Mouse (Mus musculus) midbrain, embryonic 12.5 days (tissue): ENCODE data around the gene Tlr2. TPM values are rescaled to one million over a fixed set of nuclear protein-coding genes. Genes with fewer than 3 reads are reported as not detected.
A peak's percentile ranks its signal among the peaks of the same experiment; 100 is the strongest.
"Not testable (repeated sequence)": the region's sequence is repeated elsewhere in the genome, so short reads cannot be mapped to it uniquely, and the experiment has no call there.

Experiments used
- ATAC-seq: fragments of 200-750 bp; cut with Nextera tagmentation; 2 replicates; pipeline ENCODE4 v1.8.0; 2017; ENCODE audit warnings: low read depth, moderate TSS enrichment, moderate library complexity; ENCODE audit not compliant: low FRiP score
- H3K27ac ChIP-seq: fragments of 300-500 bp; sonication (generic); replicated peaks from 2 replicates; pipeline ENCODE4 v1.5.1; 2016; ENCODE audit warnings: mild to moderate bottlenecking
- H3K27me3 ChIP-seq: fragments of 300-500 bp; sonication (generic); 2 replicates; pipeline ENCODE4 v1.6.1; 2016; ENCODE audit warnings: mild to moderate bottlenecking
- H3K36me3 ChIP-seq: fragments of 300-500 bp; sonication (generic); 2 replicates; pipeline ENCODE4 v1.6.1; 2016
- H3K4me1 ChIP-seq: fragments of 300-500 bp; sonication (generic); 2 replicates; pipeline ENCODE4 v1.6.1; 2016
- H3K4me2 ChIP-seq: fragments of 300-500 bp; sonication (generic); replicated peaks from 2 replicates; pipeline ENCODE4 v1.6.1; 2016; ENCODE audit warnings: mild to moderate bottlenecking, moderate library complexity
- H3K4me3 ChIP-seq: fragments of 300-500 bp; sonication (generic); 2 replicates; pipeline ENCODE4 v1.5.1; 2016; ENCODE audit warnings: mild to moderate bottlenecking
- H3K9ac ChIP-seq: fragments of 300-500 bp; sonication (generic); replicated peaks from 2 replicates; pipeline ENCODE4 v1.6.1; 2016; ENCODE audit warnings: mild to moderate bottlenecking, moderate library complexity
- H3K9me3 ChIP-seq: fragments of 300-500 bp; sonication (generic); 2 replicates; pipeline ENCODE4 v1.6.1; 2016; ENCODE audit warnings: mild to moderate bottlenecking
- WGBS: fragments of 180-500 bp; shearing (Covaris S2); methylation state at CpG from one replicate; pipeline ENCODE4 v1.1.7; 2016; 5-methylcytosine and 5-hydroxymethylcytosine counted together
- polyA plus RNA-seq: library from polyadenylated mRNA; unstranded; fragments of >200 nt; fragmentation: Nextera tagmentation; extraction: Ambion mirVana; gene quantifications from 2 replicates; pipeline ENCODE4 v1.2.1, GENCODE M21; 2016

Tlr2 gene
- 0.84 and 1.1 TPM in 2 replicates for polyA plus RNA-seq

- H3K27ac ChIP-seq = no peak within 1 kb of the TSS
- H3K9me3 ChIP-seq = no peaks in the 10 kb centered on the region
- H3K9ac ChIP-seq = peak within 1 kb of the TSS; percentile 54
- no peaks in the 10 kb centered on the region for H3K36me3 ChIP-seq
- H3K4me1 ChIP-seq = peaks cover 9% of the 10 kb centered on the region
- peak within 1 kb of the TSS; percentile 62 for H3K4me3 ChIP-seq
- peak; percentile 78 for ATAC-seq
- H3K4me2 ChIP-seq = peak within 1 kb of the TSS; percentile 90
- peaks cover 22% of the 10 kb centered on the region for H3K27me3 ChIP-seq
- under 1% methylated on average over 35 of the region's 35 CpGs for WGBS
Observed at GRCm38 (mm10) chr3:83841095-83841850, at the start of gene Tlr2. Gene Tlr2 (minus strand): TSS chr3:83841767.

- H3K9me3 ChIP-seq = no peaks in the 10 kb centered on the region
- ATAC-seq = no peak
- WGBS = 82% methylated on average over 2 of the region's 2 CpGs
Observed at GRCm38 (mm10) chr3:83885163-83885562, 43.6 kb upstream of the Tlr2 start.

GRCm38 (mm10) chr3:83879261-83880050 lies 37.9 kb upstream of the Tlr2 start:
- ATAC-seq, H3K4me2 ChIP-seq, H3K27me3 ChIP-seq, H3K36me3 ChIP-seq, H3K4me1 ChIP-seq, H3K27ac ChIP-seq, H3K9ac ChIP-seq, H3K9me3 ChIP-seq, H3K4me3 ChIP-seq: not testable (repeated sequence)
- WGBS = 74% methylated on average over 5 of the region's 5 CpGs

More at GRCm38 (mm10) chr3:83885163-83885562, 43.6 kb upstream of the Tlr2 start:
- Histone ChIP-seq H3K4me2 (no peak overlapping the region), H3K4me3 (no peak overlapping the region), H3K9ac (no peak overlapping the region), H3K4me1 (no peaks in the 10 kb centered on the region), H3K27ac (no peak overlapping the region), H3K27me3 (no peaks in the 10 kb centered on the region), H3K36me3 (no peaks in the 10 kb centered on the region)

GRCm38 (mm10) chr3:83878801-83879200 lies 37.2 kb upstream of the Tlr2 start:
- Histone ChIP-seq H3K4me3 (no peak overlapping the region), H3K4me2 (no peak overlapping the region), H3K27ac (no peak overlapping the region), H3K36me3 (no peaks in the 10 kb centered on the region), H3K4me1 (peaks cover 2% of the 10 kb centered on the region; the same call in 1 of the 2 replicates), H3K9me3 (no peaks in the 10 kb centered on the region), H3K27me3 (no peaks in the 10 kb centered on the region), H3K9ac (no peak overlapping the region)
- WGBS = 92% methylated on average over 4 of the region's 4 CpGs
- ATAC-seq = no peak

- no peak overlapping the region for H3K9ac ChIP-seq
- H3K4me1 ChIP-seq = peaks cover 2% of the 10 kb centered on the region; the same call in 1 of the 2 replicates
- no peak overlapping the region for H3K27ac ChIP-seq
- no peak overlapping the region for H3K4me3 ChIP-seq
- no peaks in the 10 kb centered on the region for H3K27me3 ChIP-seq
- WGBS = 77% methylated on average over 4 of the region's 4 CpGs
- H3K9me3 ChIP-seq = no peaks in the 10 kb centered on the region
- H3K4me2 ChIP-seq = no peak overlapping the region
- ATAC-seq = no peak
- H3K36me3 ChIP-seq = no peaks in the 10 kb centered on the region
Observed at GRCm38 (mm10) chr3:83876299-83876698, 34.7 kb upstream of the Tlr2 start.

GRCm38 (mm10) chr3:83875078-83875477 lies 33.5 kb upstream of the Tlr2 start:
- not testable (repeated sequence) for H3K27me3 ChIP-seq, ATAC-seq, H3K9ac ChIP-seq, H3K4me2 ChIP-seq, H3K4me3 ChIP-seq, H3K27ac ChIP-seq, H3K4me1 ChIP-seq, H3K36me3 ChIP-seq, H3K9me3 ChIP-seq
- 94% methylated on average over 2 of the region's 2 CpGs for WGBS

- H3K27ac ChIP-seq, H3K36me3 ChIP-seq, H3K4me2 ChIP-seq, ATAC-seq, H3K9me3 ChIP-seq, H3K4me1 ChIP-seq, H3K4me3 ChIP-seq, H3K9ac ChIP-seq, H3K27me3 ChIP-seq: not testable (repeated sequence)
- WGBS = 87% methylated on average over 2 of the region's 2 CpGs
Observed at GRCm38 (mm10) chr3:83872853-83873252, 31.3 kb upstream of the Tlr2 start.

- 94% methylated on average over 4 of the region's 4 CpGs for WGBS
- H3K4me3 ChIP-seq, ATAC-seq, H3K4me1 ChIP-seq, H3K9ac ChIP-seq, H3K27ac ChIP-seq, H3K9me3 ChIP-seq, H3K36me3 ChIP-seq, H3K27me3 ChIP-seq, H3K4me2 ChIP-seq: not testable (repeated sequence)
Observed at GRCm38 (mm10) chr3:83871962-83872361, 30.4 kb upstream of the Tlr2 start.

- H3K4me1 ChIP-seq, H3K4me2 ChIP-seq, H3K27me3 ChIP-seq, H3K4me3 ChIP-seq, H3K9ac ChIP-seq, H3K36me3 ChIP-seq, H3K9me3 ChIP-seq, H3K27ac ChIP-seq, ATAC-seq: not testable (repeated sequence)
- 93% methylated on average over 7 of the region's 7 CpGs for WGBS
Observed at GRCm38 (mm10) chr3:83871559-83871958, 30.0 kb upstream of the Tlr2 start.

- no peak overlapping the region for H3K9ac ChIP-seq
- H3K9me3 ChIP-seq = peaks cover 3% of the 10 kb centered on the region; the same call in 1 of the 2 replicates
- H3K4me1 ChIP-seq = no peaks in the 10 kb centered on the region
- H3K27ac ChIP-seq = no peak overlapping the region
- no peaks in the 10 kb centered on the region for H3K36me3 ChIP-seq
- no peak for ATAC-seq
- WGBS = 95% methylated on average over 2 of the region's 2 CpGs
- no peak overlapping the region for H3K4me2 ChIP-seq
- H3K27me3 ChIP-seq = no peaks in the 10 kb centered on the region
- no peak overlapping the region for H3K4me3 ChIP-seq
Observed at GRCm38 (mm10) chr3:83869776-83870175, 28.2 kb upstream of the Tlr2 start.

GRCm38 (mm10) chr3:83867026-83867425 lies 25.5 kb upstream of the Tlr2 start:
- not testable (repeated sequence) for H3K4me2 ChIP-seq, H3K4me3 ChIP-seq, H3K4me1 ChIP-seq, H3K27me3 ChIP-seq, H3K9ac ChIP-seq, H3K36me3 ChIP-seq, H3K27ac ChIP-seq, H3K9me3 ChIP-seq, ATAC-seq

- peaks cover 3% of the 10 kb centered on the region; the same call in 1 of the 2 replicates for H3K9me3 ChIP-seq
- no peaks in the 10 kb centered on the region for H3K4me1 ChIP-seq
- no peaks in the 10 kb centered on the region for H3K27me3 ChIP-seq
- no peak overlapping the region for H3K4me3 ChIP-seq
- H3K9ac ChIP-seq = no peak overlapping the region
- ATAC-seq = no peak
- no peak overlapping the region for H3K27ac ChIP-seq
- no peaks in the 10 kb centered on the region for H3K36me3 ChIP-seq
- H3K4me2 ChIP-seq = no peak overlapping the region
- WGBS = 87% methylated on average over 2 of the region's 2 CpGs
Observed at GRCm38 (mm10) chr3:83865216-83865615, 23.6 kb upstream of the Tlr2 start.
